Mouse (Mus musculus) ES-Bruce4 (cell line): ENCODE measurements at regions not wholly inside any gene's neighbourhood (a gene's known extent, or its start where the extent isn't known, plus 50 kb on each side); places are given as distances from the start of the nearest gene placed in this dataset.

Experiments used
- CTCF ChIP-seq: IDR thresholded peaks from one replicate; pipeline ENCODE4 v1.8.1; 2011; ENCODE audit warnings: low read depth, low read length
- POLR2A ChIP-seq: IDR thresholded peaks from one replicate; pipeline ENCODE4 v1.8.1; 2011; ENCODE audit warnings: low read length; ENCODE audit not compliant: insufficient read depth

DNA sequence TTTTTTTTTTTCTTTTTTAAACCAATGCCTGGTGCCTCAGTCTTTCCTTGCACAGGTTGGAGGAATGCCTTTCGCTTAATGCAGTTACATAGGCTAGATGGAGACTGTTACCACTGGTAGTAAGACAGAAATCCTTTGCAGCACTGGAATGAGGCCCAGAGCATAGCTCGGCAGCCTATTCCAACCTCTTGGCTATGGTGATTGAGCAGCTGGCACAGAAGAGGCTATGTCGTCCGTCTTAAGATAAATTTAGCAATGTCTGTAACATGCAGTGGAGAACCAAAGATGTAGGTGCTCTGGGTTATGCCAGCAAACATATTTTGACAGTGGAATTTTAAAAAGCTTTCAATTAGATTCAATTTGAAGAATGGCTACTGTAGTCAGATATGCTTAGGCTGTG lies 343.2 kb upstream of the Fam98a start:
- TF ChIP-seq POLR2A (no peak), CTCF (no peak)
